Mouse (Mus musculus) liver, postnatal 0 days (tissue): ENCODE results near the gene Ccnb2.

Source experiments
- CTCF ChIP-seq: sonication (generic); IDR thresholded peaks from 2 replicates; pipeline ENCODE4 v1.5.1; 2016; ENCODE audit warnings: antibody characterized with exemption, low read depth
- EP300 ChIP-seq: IDR thresholded peaks from 2 replicates; pipeline ENCODE4 v1.6.1; 2016; ENCODE audit warnings: antibody characterized with exemption, low read depth, mild to moderate bottlenecking

- peak; percentile 62 for TF ChIP-seq CTCF
- no peak for TF ChIP-seq EP300
These were observed 28.8 kb downstream of the Ccnb2 start for GRCm38 (mm10) chr9:70392563-70392907.
